Mouse (Mus musculus) ZHBTc4 (cell line): ENCODE results near the gene Gm4303.
"Not testable (repeated sequence)": the region's sequence is repeated elsewhere in the genome, so short reads cannot be mapped to it uniquely, and the experiment has no call there.

Experiments used
- DNase-seq: peaks from one replicate; pipeline ENCODE4 v3.0.0-alpha.2; 2011; ENCODE audit warnings: low read depth, low spot score

The Gm4303 gene

DNA sequence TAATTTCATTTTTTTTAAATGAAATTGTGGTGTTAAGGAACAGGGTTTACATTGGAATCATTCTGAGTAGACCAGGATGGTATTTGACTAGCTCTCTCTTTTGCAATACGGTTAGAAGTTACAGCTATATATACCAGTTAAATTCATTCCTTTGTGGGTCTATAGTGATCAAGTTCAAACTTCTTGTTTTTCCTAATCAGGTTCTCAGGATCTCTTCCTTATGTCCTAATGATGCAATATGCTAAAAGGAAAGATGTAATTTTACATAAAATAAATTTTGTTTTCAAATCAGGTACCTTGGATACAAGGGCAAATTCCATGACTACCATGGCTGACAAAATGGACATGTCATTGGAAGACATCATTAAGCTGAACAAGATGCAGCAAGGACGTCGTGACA lies at the start of gene Gm4303:
Gene Gm4303 (plus strand): TSS at position 301 of the 400 bp plus-strand sequence.
- DNase-seq = not testable (repeated sequence)

- no peak for DNase-seq
Measured at GRCm38 (mm10) chr10:100296105-100296504, 49.7 kb upstream of the Gm4303 start.

DNA sequence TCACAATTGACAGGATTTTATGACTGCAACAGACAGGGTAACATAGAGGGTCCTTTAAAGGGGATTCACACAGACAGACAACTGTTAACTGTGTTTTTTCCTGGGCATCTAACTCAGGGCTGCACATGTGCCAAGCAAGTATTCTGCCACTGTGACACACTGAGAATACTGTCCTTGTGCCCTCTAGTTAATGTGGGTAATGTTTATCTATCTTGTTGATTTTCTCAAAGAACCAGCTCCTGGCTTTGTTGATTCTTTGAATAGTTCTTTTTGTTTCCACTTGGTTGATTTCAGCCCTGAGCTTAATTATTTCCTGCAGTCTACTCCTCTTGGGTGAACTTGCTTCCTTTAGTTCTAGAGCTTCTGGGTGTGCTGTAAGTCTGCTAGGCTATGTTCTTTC lies 45.7 kb upstream of the Gm4303 start:
- not testable (repeated sequence) for DNase-seq

- not testable (repeated sequence) for DNase-seq
Measured at GRCm38 (mm10) chr10:100335376-100335775, 10.4 kb upstream of the Gm4303 start, which contains the start of gene Gm4301. Gene Gm4301 (plus strand): TSS chr10:100335676.

GRCm38 (mm10) chr10:100340536-100340935 lies 5.2 kb upstream of the Gm4303 start, which contains the start of gene Gm4302:
Gene Gm4302 (plus strand): TSS chr10:100340836.
- DNase-seq = not testable (repeated sequence)

DNA sequence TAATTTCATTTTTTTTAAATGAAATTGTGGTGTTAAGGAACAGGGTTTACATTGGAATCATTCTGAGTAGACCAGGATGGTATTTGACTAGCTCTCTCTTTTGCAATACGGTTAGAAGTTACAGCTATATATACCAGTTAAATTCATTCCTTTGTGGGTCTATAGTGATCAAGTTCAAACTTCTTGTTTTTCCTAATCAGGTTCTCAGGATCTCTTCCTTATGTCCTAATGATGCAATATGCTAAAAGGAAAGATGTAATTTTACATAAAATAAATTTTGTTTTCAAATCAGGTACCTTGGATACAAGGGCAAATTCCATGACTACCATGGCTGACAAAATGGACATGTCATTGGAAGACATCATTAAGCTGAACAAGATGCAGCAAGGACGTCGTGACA lies 5.0 kb downstream of the Gm4303 start, which contains the start of gene Gm4305:
Gene Gm4305 (plus strand): TSS at position 301 of the 400 bp plus-strand sequence.
- DNase-seq = not testable (repeated sequence)

GRCm38 (mm10) chr10:100356841-100357240 lies 11.1 kb downstream of the Gm4303 start:
- DNase-seq = not testable (repeated sequence)

DNA sequence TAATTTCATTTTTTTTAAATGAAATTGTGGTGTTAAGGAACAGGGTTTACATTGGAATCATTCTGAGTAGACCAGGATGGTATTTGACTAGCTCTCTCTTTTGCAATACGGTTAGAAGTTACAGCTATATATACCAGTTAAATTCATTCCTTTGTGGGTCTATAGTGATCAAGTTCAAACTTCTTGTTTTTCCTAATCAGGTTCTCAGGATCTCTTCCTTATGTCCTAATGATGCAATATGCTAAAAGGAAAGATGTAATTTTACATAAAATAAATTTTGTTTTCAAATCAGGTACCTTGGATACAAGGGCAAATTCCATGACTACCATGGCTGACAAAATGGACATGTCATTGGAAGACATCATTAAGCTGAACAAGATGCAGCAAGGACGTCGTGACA lies 15.3 kb downstream of the Gm4303 start, which contains the start of gene Gm4307:
Gene Gm4307 (plus strand): TSS at position 301 of the 400 bp plus-strand sequence.
- not testable (repeated sequence) for DNase-seq

DNA sequence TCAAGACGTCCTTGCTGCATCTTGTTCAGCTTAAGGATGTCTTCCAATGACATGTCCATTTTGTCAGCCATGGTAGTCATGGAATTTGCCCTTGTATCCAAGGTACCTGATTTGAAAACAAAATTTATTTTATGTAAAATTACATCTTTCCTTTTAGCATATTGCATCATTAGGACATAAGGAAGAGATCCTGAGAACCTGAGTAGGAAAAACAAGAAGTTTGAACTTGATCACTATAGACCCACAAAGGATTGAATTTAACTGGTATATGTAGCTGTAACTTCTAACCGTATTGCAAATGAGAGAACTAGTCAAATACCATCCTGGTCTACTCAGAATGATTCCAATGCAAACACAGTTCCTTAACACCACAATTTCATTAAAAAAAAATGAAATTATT lies 36.7 kb downstream of the Gm4303 start, which contains the start of gene Gm4312:
Gene Gm4312 (minus strand): TSS at position 101 of the 400 bp plus-strand sequence.
- not testable (repeated sequence) for DNase-seq
